In genomic region chr9:41109749-41110148, GRCm38 (mm10) we compare ENCODE assay signal across 22 mouse cellular contexts.
"Had no signal": no experiment of that assay in that cellular context is flagged by ENCODE, and none has a peak within 500 bp of the region (broad histone marks: within the 10 kb centered on the region; RNA-seq: fewer than 3 reads in every experiment).

No protein-coding gene starts in this region.

- H3K4me3 ChIP-seq: left cerebral cortex, adult 2 months; limb, embryonic 12.5 days; limb, embryonic 15.5 days; neural tube, embryonic 12.5 days had no signal

- DNase-seq: kidney, adult 2 months; kidney, postnatal 14 days; kidney, postnatal 4 days; layer of hippocampus, adult 9-11 months; layer of hippocampus, postnatal 36 days; left cerebral cortex, postnatal 4 days; liver, postnatal 0 days; lung, embryonic 14.5 days; midbrain, embryonic 14.5 days; retina, postnatal 1 day; right cerebral cortex, postnatal 25 days; thymus, adult 18-20 months; thymus, postnatal 36 days had no signal

- H3K27ac ChIP-seq: left cerebral cortex, adult 2 months; limb, embryonic 12.5 days; limb, embryonic 15.5 days; liver, embryonic 14.5 days; macrophage; neural tube, embryonic 12.5 days had no signal

- H3K9ac ChIP-seq: limb, embryonic 12.5 days; limb, embryonic 15.5 days; liver, embryonic 14.5 days; liver, postnatal 0 days; lung, embryonic 14.5 days; neural tube, embryonic 12.5 days had no signal

- H3K9me3 ChIP-seq: limb, embryonic 12.5 days; limb, embryonic 15.5 days; neural tube, embryonic 12.5 days had no signal

- H3K27me3 ChIP-seq: limb, embryonic 12.5 days; neural tube, embryonic 12.5 days had no signal

- ATAC-seq: liver, postnatal 0 days; lung, postnatal 0 days had no signal

- H3K4me2 ChIP-seq: limb, embryonic 12.5 days; limb, embryonic 15.5 days; liver, embryonic 11.5 days; lung, embryonic 14.5 days; midbrain, embryonic 11.5 days; neural tube, embryonic 12.5 days had no signal

- H3K36me3 ChIP-seq: limb, embryonic 12.5 days; limb, embryonic 15.5 days; neural tube, embryonic 12.5 days had no signal
